In the genomic region with DNA sequence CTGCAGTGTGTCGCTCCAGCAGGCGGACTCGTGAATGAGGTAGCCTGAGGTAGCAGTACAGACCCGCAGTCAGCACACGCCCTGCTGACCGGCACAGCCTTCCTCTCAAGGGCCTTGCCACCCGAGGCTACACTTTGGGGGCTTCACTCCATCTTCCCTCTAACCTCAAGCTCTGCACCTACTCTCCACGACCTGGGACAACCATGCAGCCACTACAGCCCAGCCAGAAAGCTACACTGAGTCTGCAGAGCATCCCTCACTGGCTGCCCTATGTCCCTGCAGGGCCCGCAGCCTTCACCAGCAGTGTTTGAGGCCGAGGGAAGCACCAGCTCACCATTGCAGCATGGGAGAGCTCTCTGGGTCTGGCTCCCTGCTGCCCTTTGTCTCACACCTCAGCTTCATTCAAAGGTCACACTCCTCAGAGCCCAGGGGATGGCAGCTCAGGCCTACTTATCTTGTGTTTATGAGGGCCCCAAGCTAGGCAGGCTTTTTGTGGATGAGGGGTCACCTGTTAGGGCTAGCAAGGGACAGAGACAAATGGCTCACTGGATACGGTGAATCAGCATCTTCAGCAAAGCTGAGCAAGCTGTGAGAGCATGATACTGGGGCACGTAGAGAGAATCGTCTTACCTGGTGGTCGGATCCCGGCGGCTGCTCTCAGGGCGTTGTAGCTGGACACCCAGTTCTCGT, we compare ENCODE assay signal across 24 mouse cellular contexts. TPM values are rescaled to one million over a fixed set of nuclear protein-coding genes. Genes with fewer than 3 reads are reported as not detected.
DNase-seq lines count a peak whose midpoint lies in the region; ATAC-seq and TF ChIP-seq lines count a peak whose summit lies in the region.
"Had no signal": no experiment of that assay in that cellular context is flagged by ENCODE, and none has a peak within 500 bp of the region (broad histone marks: within the 10 kb centered on the region; RNA-seq: fewer than 3 reads in every experiment).

No protein-coding gene starts in this region.

- peaks cover 50% of the 10 kb centered on the region for H3K36me3 ChIP-seq in small intestine, adult 2 months (ENCODE audit: control insufficient read depth, insufficient read depth, low read length)
- peaks cover 68% of the 10 kb centered on the region for H3K36me3 ChIP-seq in forebrain, embryonic 13.5 days (ENCODE audit: poor library complexity, severe bottlenecking)

- WGBS in small intestine, adult 2 months = 66% methylated on average over 18 of the region's 18 CpGs
- 89% methylated on average over 18 of the region's 18 CpGs for WGBS in forebrain, embryonic 13.5 days

- H3K4me1 ChIP-seq in small intestine, adult 2 months (ENCODE audit: control insufficient read depth, insufficient read depth, insufficient read length, low read length) = peaks cover 59% of the 10 kb centered on the region
- H3K4me1 ChIP-seq in forebrain, embryonic 13.5 days = peaks cover 10% of the 10 kb centered on the region
- H3K4me1 ChIP-seq: limb, embryonic 12.5 days; liver, embryonic 15.5 days; midbrain, embryonic 12.5 days had no signal

- peak overlapping the region; percentile 4 for H3K4me3 ChIP-seq in small intestine, adult 2 months (ENCODE audit: low read depth, low read length)
- H3K4me3 ChIP-seq in forebrain, embryonic 13.5 days = no peak overlapping the region
- H3K4me3 ChIP-seq: heart, embryonic 12.5 days; kidney, embryonic 15.5 days; layer of hippocampus, adult 2 months; left cerebral cortex, adult 2 months; limb, embryonic 12.5 days; liver, embryonic 15.5 days; midbrain, embryonic 12.5 days had no signal

- peak overlapping the region; percentile 99 for H3K27ac ChIP-seq in small intestine, adult 2 months (ENCODE audit: insufficient read depth, low read depth, low read length)
- H3K27ac ChIP-seq in forebrain, embryonic 13.5 days = no peak overlapping the region
- H3K27ac ChIP-seq: kidney, embryonic 15.5 days; layer of hippocampus, adult 2 months; left cerebral cortex, adult 2 months; limb, embryonic 12.5 days; liver, embryonic 15.5 days; midbrain, embryonic 12.5 days had no signal

- TF ChIP-seq CTCF in small intestine, adult 2 months (IDR thresholded peaks at IDR 0.05; ENCODE audit: extremely low read depth, insufficient read length, insufficient replicate concordance, low read depth, low read length) = no peak

- peak; percentile 1 for DNase-seq in adrenal gland, adult 2 months
- DNase-seq in adrenal gland, adult 8-10 months = no peak
- DNase-seq in heart, adult 11 months = peak; percentile 91
- DNase-seq in heart, postnatal 25 days (ENCODE audit: low spot score) = no peak
- peak; percentile 6 for DNase-seq in right cerebral cortex, postnatal 14 days
- no peak for DNase-seq in right cerebral cortex, postnatal 25 days
- DNase-seq: cerebellum, adult 8-10 months; lung, embryonic 14.5 days had no signal

- TF ChIP-seq POLR2A in small intestine, adult 2 months (IDR thresholded peaks at IDR 0.05; ENCODE audit: low read depth, low read length) = no peak

- no peak overlapping the region for H3K9ac ChIP-seq in forebrain, embryonic 13.5 days
- H3K9ac ChIP-seq: heart, embryonic 12.5 days; kidney, embryonic 15.5 days; limb, embryonic 12.5 days; liver, embryonic 15.5 days; lung, embryonic 14.5 days; midbrain, embryonic 12.5 days had no signal

- ATAC-seq in forebrain, embryonic 13.5 days = no peak
- ATAC-seq: forebrain, embryonic 16.5 days; hindbrain, embryonic 16.5 days had no signal

- H3K9me3 ChIP-seq in forebrain, embryonic 13.5 days (replicated peaks) = no peaks in the 10 kb centered on the region
- H3K9me3 ChIP-seq: G1E; heart, embryonic 12.5 days; kidney, embryonic 15.5 days; limb, embryonic 12.5 days; liver, embryonic 15.5 days; midbrain, embryonic 12.5 days had no signal

- H3K4me2 ChIP-seq in forebrain, embryonic 13.5 days = no peak overlapping the region
- H3K4me2 ChIP-seq: heart, embryonic 12.5 days; kidney, embryonic 15.5 days; limb, embryonic 12.5 days; liver, embryonic 15.5 days; lung, embryonic 14.5 days; midbrain, embryonic 12.5 days had no signal

- no peaks in the 10 kb centered on the region for H3K27me3 ChIP-seq in small intestine, adult 2 months (ENCODE audit: control insufficient read depth, insufficient read depth, low read length)
- no peaks in the 10 kb centered on the region for H3K27me3 ChIP-seq in forebrain, embryonic 13.5 days
- H3K27me3 ChIP-seq: CH12.LX; heart, embryonic 12.5 days; kidney, embryonic 15.5 days; limb, embryonic 12.5 days; liver, embryonic 15.5 days; midbrain, embryonic 12.5 days had no signal

- intact Hi-C loops in heart, postnatal 25 days (cut with DNase I) = no loop called here

RNA-seq across cellular contexts. Expression of a gene that starts 6.3 kb away (rescaled TPM):
- total RNA-seq in adrenal gland, adult 2 months (2021) = 100 to 1,000 TPM in 1 of 2 experiments, 10 to 100 TPM in 1; 92.7 to 160 TPM
- 336 and 430 TPM in 2 replicates for polyA plus RNA-seq in adrenal gland, adult 2 months (2012; rRNA removed)
- total RNA-seq in adrenal gland, adult 8-10 months (2022) = 100 to 1,000 TPM in 2 of 4 experiments, 10 to 100 TPM in 2; 88.8 to 112 (median 98.8) TPM
- 10 to 100 TPM; 19.2 to 24.0 TPM for total RNA-seq in heart, postnatal 25 days (2021)
- 372 and 739 TPM in 2 replicates for polyA plus RNA-seq in small intestine, adult 2 months (2012; rRNA removed)
- polyA plus RNA-seq in forebrain, embryonic 13.5 days (2015; fragmentation: Nextera tagmentation; extraction: Ambion mirVana) = 1.1 and 1.3 TPM in 2 replicates

RNA-seq across cellular contexts. Expression of a gene that starts 10.7 kb away (rescaled TPM):
- 10 to 100 TPM; 28.8 to 35.6 TPM for total RNA-seq in adrenal gland, adult 2 months (2021)
- polyA plus RNA-seq in adrenal gland, adult 2 months (2012; rRNA removed) = 59.5 and 66.8 TPM in 2 replicates
- 10 to 100 TPM; 36.8 to 39.6 (median 37.9) TPM for total RNA-seq in adrenal gland, adult 8-10 months (2022)
- total RNA-seq in heart, postnatal 25 days (2021) = 10 to 100 TPM; 16.0 to 17.2 TPM
- polyA plus RNA-seq in small intestine, adult 2 months (2012; rRNA removed) = 73.6 and 158 TPM in 2 replicates
- polyA plus RNA-seq in forebrain, embryonic 13.5 days (2015; fragmentation: Nextera tagmentation; extraction: Ambion mirVana) = 20.2 and 20.3 TPM in 2 replicates

RNA-seq across cellular contexts. Expression of a gene that starts 19.8 kb away (rescaled TPM):
- total RNA-seq in adrenal gland, adult 2 months (2021) = 10 to 100 TPM; 14.8 to 24.8 TPM
- polyA plus RNA-seq in adrenal gland, adult 2 months (2012; rRNA removed) = 14.6 and 17.9 TPM in 2 replicates
- 10 to 100 TPM; 20.4 to 26.2 (median 24.3) TPM for total RNA-seq in adrenal gland, adult 8-10 months (2022)
- total RNA-seq in heart, postnatal 25 days (2021) = 10 to 100 TPM; 17.7 to 31.0 TPM
- polyA plus RNA-seq in small intestine, adult 2 months (2012; rRNA removed) = 3.3 and 4.3 TPM in 2 replicates
- 1.6 and 2.0 TPM in 2 replicates for polyA plus RNA-seq in forebrain, embryonic 13.5 days (2015; fragmentation: Nextera tagmentation; extraction: Ambion mirVana)
- total RNA-seq: granulocyte monocyte progenitor cell, adult 5-6 weeks; hematopoietic stem cell, adult 5-6 weeks; megakaryocyte progenitor cell, adult 5-6 weeks had no signal
- polyA plus RNA-seq: G1E had no signal

RNA-seq across cellular contexts. Expression of a gene that starts 52.7 kb away (rescaled TPM):
- total RNA-seq in adrenal gland, adult 2 months (2021) = 100 to 1,000 TPM in 1 of 2 experiments, 10 to 100 TPM in 1; 89.7 to 198 TPM
- 79.4 and 126 TPM in 2 replicates for polyA plus RNA-seq in adrenal gland, adult 2 months (2012; rRNA removed)
- total RNA-seq in adrenal gland, adult 8-10 months (2022) = 100 to 1,000 TPM in 3 of 4 experiments, 10 to 100 TPM in 1; 95.5 to 261 (median 186) TPM
- total RNA-seq in heart, postnatal 25 days (2021) = 100 to 1,000 TPM; 121 to 138 TPM
- 22.6 and 27.7 TPM in 2 replicates for polyA plus RNA-seq in small intestine, adult 2 months (2012; rRNA removed)
- polyA plus RNA-seq in forebrain, embryonic 13.5 days (2015; fragmentation: Nextera tagmentation; extraction: Ambion mirVana) = 36.0 and 38.8 TPM in 2 replicates
- total RNA-seq: G1E had no signal
- polyA plus RNA-seq: G1E had no signal

Comparison
In these comparisons a context has a peak if more than half of its experiments do, and no peak if none do; other contexts are left out.
1. DNase-seq: peak in adrenal gland, adult 2 months (single experiment), heart, adult 11 months (single experiment) and right cerebral cortex, postnatal 14 days (single experiment); none in adrenal gland, adult 8-10 months (single experiment), heart, postnatal 25 days (single experiment) and right cerebral cortex, postnatal 25 days (single experiment).